Comparison of ENCODE assay signal across 8 mouse cellular contexts in genomic region chr2:92389645-92390044, GRCm38 (mm10). TPM values are rescaled to one million over a fixed set of nuclear protein-coding genes. Genes with fewer than 3 reads are reported as not detected.
DNase-seq lines count a peak whose midpoint lies in the region; ATAC-seq and TF ChIP-seq lines count a peak whose summit lies in the region.
"Had no signal": no experiment of that assay in that cellular context is flagged by ENCODE, and none has a peak within 500 bp of the region (broad histone marks: within the 10 kb centered on the region; RNA-seq: fewer than 3 reads in every experiment).

No protein-coding gene starts in this region.

- H3K9me3 ChIP-seq in forebrain, embryonic 10.5 days: no peaks in the 10 kb centered on the region
- no peaks in the 10 kb centered on the region for H3K9me3 ChIP-seq in limb, embryonic 11.5 days (ENCODE audit: control insufficient read depth, low read length)

- peak overlapping the region; percentile 76 for H3K4me3 ChIP-seq in lung, adult 2 months (replicated peaks; ENCODE audit: extremely low read depth, low read depth, low read length)
- peak overlapping the region; percentile 90 for H3K4me3 ChIP-seq in forebrain, embryonic 10.5 days
- H3K4me3 ChIP-seq in limb, embryonic 11.5 days (ENCODE audit: low read depth, low read length): peak overlapping the region; percentile 64
- peak overlapping the region; percentile 73 for H3K4me3 ChIP-seq in olfactory bulb, adult 2 months (ENCODE audit: insufficient read depth, low read depth, low read length)

- no peak overlapping the region; the same call in 1 of the 2 replicates for H3K9ac ChIP-seq in limb, embryonic 11.5 days (ENCODE audit: low read length)

- H3K27ac ChIP-seq in forebrain, embryonic 10.5 days: peak overlapping the region; percentile 89
- H3K27ac ChIP-seq in limb, embryonic 11.5 days (replicated peaks; ENCODE audit: low read depth, low read length): no peak overlapping the region
- H3K27ac ChIP-seq in olfactory bulb, adult 2 months (ENCODE audit: insufficient read depth, low read depth, low read length): peak overlapping the region; percentile 95

- peaks cover 4% of the 10 kb centered on the region; the same call in 1 of the 2 replicates for H3K4me1 ChIP-seq in lung, adult 2 months (ENCODE audit: control insufficient read depth, insufficient read depth, low read length)
- H3K4me1 ChIP-seq in forebrain, embryonic 10.5 days: peaks cover 68% of the 10 kb centered on the region
- peaks cover 39% of the 10 kb centered on the region for H3K4me1 ChIP-seq in limb, embryonic 11.5 days (ENCODE audit: control insufficient read depth, insufficient read depth, low read length)
- H3K4me1 ChIP-seq in olfactory bulb, adult 2 months (ENCODE audit: control insufficient read depth, insufficient read depth, low read length): peaks cover 64% of the 10 kb centered on the region

- peak; percentile 13; the same call in 1 of the 2 replicates for ATAC-seq in limb, embryonic 11.5 days (ENCODE audit: insufficient number of reproducible peaks, low FRiP score, low TSS enrichment, low read depth)

- H3K27me3 ChIP-seq in forebrain, embryonic 10.5 days (ENCODE audit: poor library complexity, severe bottlenecking): peaks cover 14% of the 10 kb centered on the region
- H3K27me3 ChIP-seq in limb, embryonic 11.5 days (ENCODE audit: control insufficient read depth, insufficient read depth, low read length): no peaks in the 10 kb centered on the region; the same call in 1 of the 2 replicates

- no peak for TF ChIP-seq CTCF in lung, adult 2 months (IDR thresholded peaks at IDR 0.05; ENCODE audit: insufficient read depth, low read length)
- TF ChIP-seq CTCF in olfactory bulb, adult 2 months (IDR thresholded peaks at IDR 0.05; ENCODE audit: insufficient read depth, low read depth, low read length): no peak

- DNase-seq in lung, adult 2 months: no peak
- DNase-seq in lung, postnatal 4 days: no peak
- DNase-seq in forebrain, embryonic 10.5 days (ENCODE audit: extremely low spot score, low spot score): no peak
- no peak for DNase-seq in limb, embryonic 11.5 days (ENCODE audit: low spot score)
- DNase-seq in adrenal gland, adult 8-10 months: no peak
- DNase-seq in ovary, adult 18-20 months (ENCODE audit: low spot score): no peak

- H3K36me3 ChIP-seq in forebrain, embryonic 10.5 days (replicated peaks): peaks cover 41% of the 10 kb centered on the region
- H3K36me3 ChIP-seq in limb, embryonic 11.5 days (ENCODE audit: control insufficient read depth, insufficient read depth, low read length): peaks cover 5% of the 10 kb centered on the region; the same call in 1 of the 2 replicates

- 22% methylated on average over 10 of the region's 10 CpGs for WGBS in lung, adult 2 months
- WGBS in forebrain, embryonic 10.5 days: 2% methylated on average over 10 of the region's 10 CpGs
- WGBS in limb, embryonic 11.5 days: 4% methylated on average over 10 of the region's 10 CpGs
- 9% methylated on average over 10 of the region's 10 CpGs for WGBS in olfactory bulb, adult 2 months

- no peak for TF ChIP-seq POLR2A in lung, adult 2 months (IDR thresholded peaks at IDR 0.05; ENCODE audit: borderline replicate concordance, extremely low read depth, low read depth, low read length)
- no peak for TF ChIP-seq POLR2A in olfactory bulb, adult 2 months (IDR thresholded peaks at IDR 0.05; ENCODE audit: insufficient read depth, low read depth, low read length)

- H3K4me2 ChIP-seq in limb, embryonic 11.5 days (ENCODE audit: low read depth, severe bottlenecking): peak overlapping the region; percentile 88

RNA-seq across cellular contexts. Expression of gene 1700029I15Rik, which starts 7.3 kb away (rescaled TPM):
- polyA plus RNA-seq in lung, adult 2 months (2012; rRNA removed): 3.2 and 3.3 TPM in 2 replicates
- 3.9 and 4.4 TPM in 2 replicates for polyA plus RNA-seq in forebrain, embryonic 10.5 days (2016; fragmentation: Nextera tagmentation; extraction: Ambion mirVana)
- polyA plus RNA-seq in limb, embryonic 11.5 days (2014; fragmentation: Nextera tagmentation; extraction: Ambion mirVana): 1.2 and 1.9 TPM in 2 replicates
- polyA plus RNA-seq in olfactory bulb, adult 2 months (2012; ENCODE audit: insufficient read depth, insufficient read length, low replicate concordance, missing spikeins): not detected in 2 replicates
- total RNA-seq in adrenal gland, adult 8-10 months (2022): 10 to 100 TPM in 2 of 4 experiments, 1 to 10 TPM in 2; 8.0 to 18.6 (median 10.3) TPM

RNA-seq across cellular contexts. Expression of gene Mapk8ip1, which starts 11.4 kb away (rescaled TPM):
- 18.3 and 23.2 TPM in 2 replicates for polyA plus RNA-seq in lung, adult 2 months (2012; rRNA removed)
- 47.0 and 48.1 TPM in 2 replicates for polyA plus RNA-seq in forebrain, embryonic 10.5 days (2016; fragmentation: Nextera tagmentation; extraction: Ambion mirVana)
- 15.1 and 19.9 TPM in 2 replicates for polyA plus RNA-seq in limb, embryonic 11.5 days (2014; fragmentation: Nextera tagmentation; extraction: Ambion mirVana)
- polyA plus RNA-seq in olfactory bulb, adult 2 months (2012; ENCODE audit: insufficient read depth, insufficient read length, low replicate concordance, missing spikeins): not detected in 2 replicates
- 10 to 100 TPM; 34.6 to 43.3 (median 38.7) TPM for total RNA-seq in adrenal gland, adult 8-10 months (2022)
- total RNA-seq: neutrophil, adult 5-6 weeks had no signal

RNA-seq across cellular contexts. Expression of gene Large2, which starts 15.0 kb away (rescaled TPM):
- polyA plus RNA-seq in lung, adult 2 months (2012; rRNA removed): 15.9 and 18.5 TPM in 2 replicates
- 31.9 and 33.5 TPM in 2 replicates for polyA plus RNA-seq in forebrain, embryonic 10.5 days (2016; fragmentation: Nextera tagmentation; extraction: Ambion mirVana)
- 11.8 and 13.2 TPM in 2 replicates for polyA plus RNA-seq in limb, embryonic 11.5 days (2014; fragmentation: Nextera tagmentation; extraction: Ambion mirVana)
- not detected in 2 replicates for polyA plus RNA-seq in olfactory bulb, adult 2 months (2012; ENCODE audit: insufficient read depth, insufficient read length, low replicate concordance, missing spikeins)
- total RNA-seq in adrenal gland, adult 8-10 months (2022): 1 to 10 TPM in 3 of 4 experiments, under 1 TPM in 1; 0.40 to 4.6 (median 2.1) TPM
- total RNA-seq: neutrophil, adult 5-6 weeks had no signal

RNA-seq across cellular contexts. Expression of gene Pex16, which starts 15.2 kb away (rescaled TPM):
- 42.8 and 47.4 TPM in 2 replicates for polyA plus RNA-seq in lung, adult 2 months (2012; rRNA removed)
- polyA plus RNA-seq in forebrain, embryonic 10.5 days (2016; fragmentation: Nextera tagmentation; extraction: Ambion mirVana): 23.8 and 24.6 TPM in 2 replicates
- polyA plus RNA-seq in limb, embryonic 11.5 days (2014; fragmentation: Nextera tagmentation; extraction: Ambion mirVana): 14.2 and 15.1 TPM in 2 replicates
- polyA plus RNA-seq in olfactory bulb, adult 2 months (2012; ENCODE audit: insufficient read depth, insufficient read length, low replicate concordance, missing spikeins): not detected in 2 replicates
- 100 to 1,000 TPM in 2 of 4 experiments, 10 to 100 TPM in 2; 63.1 to 281 (median 138) TPM for total RNA-seq in adrenal gland, adult 8-10 months (2022)

RNA-seq across cellular contexts. Expression of gene Cry2, which starts 44.2 kb away (rescaled TPM):
- polyA plus RNA-seq in lung, adult 2 months (2012; rRNA removed): 37.5 and 40.7 TPM in 2 replicates
- polyA plus RNA-seq in forebrain, embryonic 10.5 days (2016; fragmentation: Nextera tagmentation; extraction: Ambion mirVana): 25.5 and 27.3 TPM in 2 replicates
- 18.0 and 18.1 TPM in 2 replicates for polyA plus RNA-seq in limb, embryonic 11.5 days (2014; fragmentation: Nextera tagmentation; extraction: Ambion mirVana)
- not detected in 2 replicates for polyA plus RNA-seq in olfactory bulb, adult 2 months (2012; ENCODE audit: insufficient read depth, insufficient read length, low replicate concordance, missing spikeins)
- 10 to 100 TPM; 44.0 to 57.9 (median 47.5) TPM for total RNA-seq in adrenal gland, adult 8-10 months (2022)

Comparison
In these comparisons a context has a peak if more than half of its experiments do, and no peak if none do; other contexts are left out.
1. RNA of gene Large2, which starts 15.0 kb away (polyA plus RNA-seq): 31.9 to 33.5 TPM in forebrain, embryonic 10.5 days, 15.9 to 18.5 TPM in lung, adult 2 months and 11.8 to 13.2 TPM in limb, embryonic 11.5 days; not detected in olfactory bulb, adult 2 months; every median in the first group is over 10 times any median in the second.
2. Peak in every context shown above with its lines, with median percentiles within 50 percentile points of each other: H3K4me3 ChIP-seq.